Mouse (Mus musculus) C3H10T1/2 (cell line): Measurements from ENCODE around the gene Hps5. TPM values are rescaled to one million over a fixed set of nuclear protein-coding genes. Genes with fewer than 3 reads are reported as not detected.

Source experiments
- polyA plus RNA-seq, 2 experiments: library from polyadenylated mRNA; unstranded; fragments of >200 nt; fragmentation: generic; extraction: Trizol; gene quantifications; one replicate each; pipeline ENCODE4 v1.2.1; 2012; ENCODE audit warnings: missing spikeins in 2 of 2

Hps5 gene
- polyA plus RNA-seq, result 10 to 100 TPM in 1 of 2 experiments, 1 to 10 TPM in 1; 1.3 to 10.8 TPM

DNA sequence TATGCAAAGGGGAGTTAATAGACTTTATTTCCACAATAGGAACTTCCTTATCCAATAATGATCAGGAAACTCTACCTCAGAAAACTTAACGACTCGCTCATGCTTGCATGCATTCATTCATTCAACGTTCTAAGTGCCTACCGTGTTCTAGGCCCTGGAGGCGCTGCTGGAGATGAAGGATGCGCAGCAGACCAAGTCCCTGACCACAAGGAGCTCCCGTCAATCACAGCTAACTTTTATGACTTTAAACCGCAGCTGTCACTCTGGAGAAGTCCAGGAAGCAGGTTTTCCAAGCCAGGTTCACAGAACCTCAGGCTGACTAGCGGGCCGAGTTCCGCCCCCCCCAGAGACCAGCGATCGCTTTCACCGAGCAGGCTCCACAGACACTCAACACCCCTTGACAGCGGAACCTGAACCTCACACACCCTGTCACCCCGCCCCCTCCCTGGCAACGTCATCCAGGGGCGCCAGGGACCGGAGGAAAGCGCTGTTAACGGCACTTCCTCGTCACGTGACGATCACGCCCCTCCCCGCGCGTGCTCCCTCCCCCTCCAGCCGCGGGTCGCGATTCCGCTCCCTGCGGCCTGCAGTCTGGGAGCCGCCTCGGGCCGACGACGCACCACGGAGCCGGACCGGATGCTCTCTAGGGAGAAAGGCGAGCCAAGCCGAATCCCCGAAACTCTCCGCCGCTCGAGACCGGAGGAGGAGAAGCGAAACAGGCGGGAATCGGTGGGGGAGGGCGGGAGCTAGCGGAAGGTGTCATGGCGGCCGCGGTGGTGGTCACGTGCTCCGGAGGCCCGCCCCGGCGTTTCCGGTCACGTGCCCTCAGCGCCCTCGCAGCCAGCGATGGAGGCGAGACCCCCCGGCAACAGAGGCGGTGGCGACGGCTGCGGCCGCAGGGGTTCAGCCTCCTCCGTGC is at the start of gene Hps5, which contains the start of gene Gtf2h1:
Gene Hps5, minus strand, starts transcription at position 778 of the 919 bp plus-strand sequence.
Gene Gtf2h1, plus strand, starts transcription at position 817 of the 919 bp plus-strand sequence.

GRCm38 (mm10) chr7:46840787-46841525 is 45.1 kb upstream of the Hps5 start, which contains the start of gene Ldha:
Gene Ldha (plus strand): TSS chr7:46841475.

GRCm38 (mm10) chr7:46751490-46751889 is 44.4 kb downstream of the Hps5 start, which contains the start of gene Saa2:
Gene Saa2 (plus strand): TSS chr7:46751790.

GRCm38 (mm10) chr7:46742880-46743279 is 53.0 kb downstream of the Hps5 start, which contains the start of gene Saa1:
Gene Saa1 (minus strand): TSS chr7:46742980.

GRCm38 (mm10) chr7:46732458-46732857 is 63.4 kb downstream of the Hps5 start, which contains the start of gene Saa4:
Gene Saa4 (minus strand): TSS chr7:46732603.

GRCm38 (mm10) chr7:46715600-46715999 is 80.3 kb downstream of the Hps5 start, which contains the start of gene Saa3:
Gene Saa3 (minus strand): TSS chr7:46715700.

Other genes with a start within 250 kb of the Hps5 start
- gene Sergef, start 156.3 kb downstream of the Hps5 start, polyA plus RNA-seq, result 10 to 100 TPM in 1 of 2 experiments, 1 to 10 TPM in 1; 8.7 to 18.8 TPM
- gene Tph1, start 123.5 kb downstream of the Hps5 start, polyA plus RNA-seq, result not detected
- gene Saal1, start 85.4 kb downstream of the Hps5 start, polyA plus RNA-seq, result 10 to 100 TPM; 12.0 to 19.1 TPM
- not detected for gene Saa3, start 80.4 kb downstream of the Hps5 start, polyA plus RNA-seq
- not detected for gene Saa4, start 63.5 kb downstream of the Hps5 start, polyA plus RNA-seq
- not detected for gene Saa1, start 53.1 kb downstream of the Hps5 start, polyA plus RNA-seq
- gene Saa2, start 44.3 kb downstream of the Hps5 start, polyA plus RNA-seq, result not detected
- gene Gtf2h1, start within 50 bp of the Hps5 start, polyA plus RNA-seq, result 10 to 100 TPM in 1 of 2 experiments, 1 to 10 TPM in 1; 1.3 to 12.2 TPM
- 1,000 to 10,000 TPM in 1 of 2 experiments, 100 to 1,000 TPM in 1; 578 to 1,659 TPM for gene Ldha, start 45.4 kb upstream of the Hps5 start, polyA plus RNA-seq
- not detected for gene Ldhc, start 65.1 kb upstream of the Hps5 start, polyA plus RNA-seq
- gene Tsg101, start 123.9 kb upstream of the Hps5 start, polyA plus RNA-seq, result 10 to 100 TPM; 16.1 to 42.5 TPM
- 1 to 10 TPM in 1 of 2 experiments, under 1 TPM in 1; 0.44 to 7.0 TPM for gene Uevld, start 162.5 kb upstream of the Hps5 start, polyA plus RNA-seq
- gene Gm9999, start 187.5 kb upstream of the Hps5 start, polyA plus RNA-seq, result not detected
- gene Spty2d1, start 212.3 kb upstream of the Hps5 start, polyA plus RNA-seq, result 1 to 10 TPM in 1 of 2 experiments, under 1 TPM in 1; 0.33 to 4.3 TPM